Mouse (Mus musculus) spleen, adult 2 months (tissue): Measurements from ENCODE around the gene Gns.

ENCODE experiments used
- CTCF ChIP-seq: fragments of 200-500 bp; IDR thresholded peaks from 2 replicates; pipeline ENCODE4 v1.5.1; 2011; ENCODE audit warnings: mild to moderate bottlenecking, inconsistent platforms; ENCODE audit not compliant: insufficient read depth, insufficient read length, insufficient replicate concordance; ENCODE audit errors: extremely low read depth
- POLR2A ChIP-seq: fragments of 200-500 bp; IDR thresholded peaks from 2 replicates; pipeline ENCODE4 v1.6.1; 2011; ENCODE audit warnings: low read depth, low read length, inconsistent platforms

GRCm38 (mm10) chr10:121381280-121381679 is 16.4 kb downstream of the Gns start:
- TF ChIP-seq CTCF (no peak), POLR2A (no peak)
